Comparison of ENCODE assay signal across 8 mouse cellular contexts in genomic region chr12:3806271-3806684, GRCm38 (mm10). TPM values are rescaled to one million over a fixed set of nuclear protein-coding genes. Genes with fewer than 3 reads are reported as not detected.
DNase-seq lines count a peak whose midpoint lies in the region; ATAC-seq and TF ChIP-seq lines count a peak whose summit lies in the region.

No protein-coding gene starts in this region.

- TF ChIP-seq EP300 in CH12.LX (IDR thresholded peaks at IDR 0.05; ENCODE audit: low read length): no peak
- no peak for TF ChIP-seq EP300 in heart, postnatal 0 days (IDR thresholded peaks at IDR 0.05; ENCODE audit: low read depth)

- DNase-seq in CH12.LX (ENCODE audit: extremely low read depth): peak; percentile 73
- DNase-seq in adrenal gland, postnatal 4 days (ENCODE audit: low spot score in 2 of 2): peak; percentile 58 to 72
- peak; percentile 85 for DNase-seq in heart, postnatal 0 days (ENCODE audit: low spot score)
- DNase-seq in kidney, postnatal 14 days: peak; percentile 92
- DNase-seq in lung, postnatal 4 days: peak; percentile 92
- DNase-seq in retina, embryonic 14.5 days (ENCODE audit: low spot score): peak; percentile 83
- peak; percentile 93 for DNase-seq in thymus, postnatal 4 days

- H3K79me2 ChIP-seq in CH12.LX (replicated peaks; ENCODE audit: control insufficient read depth, extremely low read depth, insufficient read depth, poor library complexity, severe bottlenecking): no peaks in the 10 kb centered on the region; the same call in 1 of the 2 replicates

- no peak for TF ChIP-seq POLR2A in CH12.LX (IDR thresholded peaks at IDR 0.05; ENCODE audit: low read depth, low read length)

- peak; percentile 73 for ATAC-seq in embryonic facial prominence, embryonic 15.5 days (ENCODE audit: insufficient number of reproducible peaks, low FRiP score, low TSS enrichment, low read depth)
- ATAC-seq in heart, postnatal 0 days (ENCODE audit: insufficient read depth, low read depth): peak; percentile 84

- H3K36me3 ChIP-seq in CH12.LX (replicated peaks in 1 of 2; ENCODE audit: control insufficient read depth in 1 of 2, insufficient read depth in 1 of 2, low read length in 1 of 2): peaks cover 0 to 15% of the 10 kb centered on the region in 2 experiments
- H3K36me3 ChIP-seq in embryonic facial prominence, embryonic 15.5 days: no peaks in the 10 kb centered on the region
- no peaks in the 10 kb centered on the region for H3K36me3 ChIP-seq in heart, postnatal 0 days (replicated peaks; ENCODE audit: control insufficient read depth, insufficient read depth, low read length)

- H3K9ac ChIP-seq in CH12.LX (ENCODE audit: insufficient read depth, low read depth): peak overlapping the region; percentile 88
- H3K9ac ChIP-seq in embryonic facial prominence, embryonic 15.5 days: peak overlapping the region; percentile 85
- peak overlapping the region; percentile 95 for H3K9ac ChIP-seq in heart, postnatal 0 days (replicated peaks; ENCODE audit: low read depth, low read length)

- TF ChIP-seq CTCF in CH12.LX (conservative IDR thresholded peaks at IDR 0.05 in 1 of 2, IDR thresholded peaks at IDR 0.05 in 1 of 2; ENCODE audit: low read depth in 2 of 2, low read length in 2 of 2): peak in 1 of 2 experiments; percentile 74; a peak in 2 of 4 replicates
- TF ChIP-seq CTCF in heart, postnatal 0 days (IDR thresholded peaks at IDR 0.05; ENCODE audit: low read depth): peak; percentile 84

- TF ChIP-seq RAD21 in CH12.LX (IDR thresholded peaks at IDR 0.05; ENCODE audit: low read depth, low read length): peak; percentile 46

- dilution Hi-C loops in CH12.LX (cut with MboI; ENCODE audit: extremely low pct_ligation_motif_present, extremely low pct_unique_long_range_greater_than_20kb, low sequenced_read_pairs): no loop called here

- H3K9me3 ChIP-seq in CH12.LX (replicated peaks; ENCODE audit: low read length): no peaks in the 10 kb centered on the region
- H3K9me3 ChIP-seq in embryonic facial prominence, embryonic 15.5 days (replicated peaks): no peaks in the 10 kb centered on the region
- no peaks in the 10 kb centered on the region for H3K9me3 ChIP-seq in heart, postnatal 0 days (replicated peaks; ENCODE audit: control insufficient read depth, low read length)

- H3K4me2 ChIP-seq in CH12.LX (ENCODE audit: insufficient read depth, low read depth, poor library complexity, severe bottlenecking): peak overlapping the region; percentile 44
- peak overlapping the region; percentile 73 for H3K4me2 ChIP-seq in embryonic facial prominence, embryonic 15.5 days (replicated peaks)
- peak overlapping the region; percentile 88 for H3K4me2 ChIP-seq in heart, postnatal 0 days (ENCODE audit: low read depth, low read length)

- peak overlapping the region; percentile 42 to 81 (median 70) for H3K4me3 ChIP-seq in CH12.LX (replicated peaks in 1 of 3; ENCODE audit: low read depth in 2 of 3, low read length in 2 of 3, poor library complexity in 1 of 3)
- H3K4me3 ChIP-seq in embryonic facial prominence, embryonic 15.5 days (replicated peaks): peak overlapping the region; percentile 71
- peak overlapping the region; percentile 97 for H3K4me3 ChIP-seq in heart, postnatal 0 days (ENCODE audit: low read depth, low read length)

- peaks cover 17 to 45% of the 10 kb centered on the region in 2 experiments for H3K4me1 ChIP-seq in CH12.LX (ENCODE audit: control insufficient read depth in 1 of 2, insufficient read depth in 2 of 2)
- H3K4me1 ChIP-seq in embryonic facial prominence, embryonic 15.5 days: peaks cover 40% of the 10 kb centered on the region
- H3K4me1 ChIP-seq in heart, postnatal 0 days (ENCODE audit: control insufficient read depth, insufficient read depth): peaks cover 29% of the 10 kb centered on the region

- no peak overlapping the region for H3K27ac ChIP-seq in CH12.LX (ENCODE audit: insufficient read depth, low read depth)
- peak overlapping the region; percentile 94 for H3K27ac ChIP-seq in embryonic facial prominence, embryonic 15.5 days (replicated peaks)
- H3K27ac ChIP-seq in heart, postnatal 0 days (ENCODE audit: low read depth): peak overlapping the region; percentile 96

- in situ Hi-C loops in CH12.LX (cut with MboI; ENCODE audit: low pct_ligation_motif_present, low pct_unique_long_range_greater_than_20kb, low sequenced_read_pairs): no loop called here

- peaks cover 8% of the 10 kb centered on the region for H3K27me3 ChIP-seq in CH12.LX (replicated peaks)
- H3K27me3 ChIP-seq in embryonic facial prominence, embryonic 15.5 days: no peaks in the 10 kb centered on the region
- no peaks in the 10 kb centered on the region for H3K27me3 ChIP-seq in heart, postnatal 0 days (ENCODE audit: control insufficient read depth, insufficient read depth, low read length)

- WGBS in embryonic facial prominence, embryonic 15.5 days: 0% methylated on average over 23 of the region's 41 CpGs
- WGBS in heart, postnatal 0 days: under 1% methylated on average over 28 of the region's 41 CpGs

TF ChIP-seq in CH12.LX, 34 proteins besides CTCF, POLR2A, EP300 and RAD21:
- peak; percentile 41 for TF ChIP-seq BHLHE40 (IDR thresholded peaks at IDR 0.05; ENCODE audit: low read depth, low read length)
- TF ChIP-seq MXI1 (IDR thresholded peaks at IDR 0.05; ENCODE audit: low read depth, low read length): peak; percentile 64
- TF ChIP-seq GABPA (IDR thresholded peaks at IDR 0.05; ENCODE audit: insufficient replicate concordance, low read depth, low read length): no peak
- no peak for TF ChIP-seq IRF4 (IDR thresholded peaks at IDR 0.05; ENCODE audit: low read depth, low read length)
- TF ChIP-seq ZKSCAN1 (IDR thresholded peaks at IDR 0.05; ENCODE audit: borderline replicate concordance, low read depth, low read length): no peak
- TF ChIP-seq MEF2A (IDR thresholded peaks at IDR 0.05; ENCODE audit: borderline replicate concordance, low read depth, low read length): no peak
- no peak for TF ChIP-seq ZNF384 (IDR thresholded peaks at IDR 0.05; ENCODE audit: low read depth, low read length)
- TF ChIP-seq JUN (IDR thresholded peaks at IDR 0.05; ENCODE audit: insufficient read depth, low read depth, low read length): no peak
- no peak for TF ChIP-seq CHD2 (IDR thresholded peaks at IDR 0.05; ENCODE audit: low read length)
- TF ChIP-seq MAX (IDR thresholded peaks at IDR 0.05; ENCODE audit: low read length): peak; percentile 56
- TF ChIP-seq MAFK (IDR thresholded peaks at IDR 0.05; ENCODE audit: insufficient replicate concordance, low read length): no peak
- TF ChIP-seq TCF12 (IDR thresholded peaks at IDR 0.05; ENCODE audit: low read depth, low read length): peak; percentile 38; the same call in 1 of the 2 replicates
- no peak for TF ChIP-seq ETS1 (conservative IDR thresholded peaks at IDR 0.05; ENCODE audit: low read depth, low read length)
- no peak for TF ChIP-seq CHD1 (IDR thresholded peaks at IDR 0.05; ENCODE audit: low read depth, low read length)
- no peak for TF ChIP-seq USF2 (conservative IDR thresholded peaks at IDR 0.05; ENCODE audit: low read depth, low read length)
- no peak for TF ChIP-seq PAX5 (IDR thresholded peaks at IDR 0.05; ENCODE audit: low read length)
- TF ChIP-seq HCFC1 (IDR thresholded peaks at IDR 0.05; ENCODE audit: low read depth, low read length): peak; percentile 22; the same call in 1 of the 2 replicates
- peak; percentile 57 for TF ChIP-seq SMC3 (IDR thresholded peaks at IDR 0.05; ENCODE audit: low read depth, low read length)
- no peak for TF ChIP-seq POLR2AphosphoS2 (IDR thresholded peaks at IDR 0.05; ENCODE audit: low read depth, low read length)
- TF ChIP-seq NRF1 (IDR thresholded peaks at IDR 0.05; ENCODE audit: low read depth, low read length): peak; percentile 75
- peak; percentile 64 for TF ChIP-seq SIN3A (IDR thresholded peaks at IDR 0.05; ENCODE audit: low read length)
- no peak for TF ChIP-seq E2F4 (IDR thresholded peaks at IDR 0.05; ENCODE audit: insufficient replicate concordance, low read depth, low read length)
- 0 out of 2 replicates have a peak, but pooled peaks have one; percentile 20 for TF ChIP-seq ELF1 (IDR thresholded peaks at IDR 0.05; ENCODE audit: low read depth, low read length)
- no peak for TF ChIP-seq JUND (conservative IDR thresholded peaks at IDR 0.05; ENCODE audit: low read depth, low read length)
- no peak for TF ChIP-seq ZC3H11A (IDR thresholded peaks at IDR 0.05; ENCODE audit: low read depth, low read length)
- TF ChIP-seq NELFE (IDR thresholded peaks at IDR 0.05; ENCODE audit: low read depth, low read length): no peak

RNA-seq across cellular contexts. Expression of gene Dnmt3a, which starts 0.5 kb away (rescaled TPM):
- total RNA-seq in CH12.LX (2012; rRNA removed) (21.2 and 23.4 TPM in 2 replicates), CH12.LX (2014; rRNA removed) (15.4 and 15.5 TPM in 2 replicates)
- polyA plus RNA-seq in CH12.LX (2012; ENCODE audit: insufficient read length, low read depth): 61.5 TPM in 2 replicates
- total RNA-seq in adrenal gland, postnatal 4 days (2021): 100 to 1,000 TPM; 124 to 136 TPM
- polyA plus RNA-seq in embryonic facial prominence, embryonic 15.5 days (2015; fragmentation: Nextera tagmentation; extraction: Ambion mirVana): 114 and 135 TPM in 2 replicates
- 31.7 and 32.8 TPM in 2 replicates for total RNA-seq in heart, postnatal 0 days (2014; rRNA removed; ENCODE audit: low replicate concordance)
- polyA plus RNA-seq in heart, postnatal 0 days (2015; fragmentation: Nextera tagmentation; extraction: Ambion mirVana): 71.5 and 76.0 TPM in 2 replicates
